11 mouse cellular contexts compared by ENCODE assay signal in the genomic region with DNA sequence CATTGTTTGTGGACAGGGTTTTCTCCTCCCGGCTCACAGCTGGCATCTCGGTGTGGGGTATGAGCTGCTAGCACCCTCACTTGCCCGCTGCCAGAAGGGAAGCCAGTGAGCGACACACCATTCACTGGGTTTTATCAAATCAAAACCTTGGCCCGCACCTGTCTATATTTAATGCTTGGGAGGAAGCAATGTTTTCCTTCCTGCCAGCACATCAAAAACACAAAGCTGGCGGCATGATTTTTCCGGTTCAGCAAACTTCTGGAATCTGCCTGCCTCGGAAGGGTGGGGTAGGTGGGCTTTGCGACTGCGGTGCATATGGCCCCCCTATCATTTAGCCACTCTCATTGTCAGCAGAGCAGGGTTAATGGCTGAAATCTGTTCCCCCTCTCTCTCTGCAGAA.
DNase-seq lines count a peak whose midpoint lies in the region; ATAC-seq and TF ChIP-seq lines count a peak whose summit lies in the region.
"Had no signal": no experiment of that assay in that cellular context is flagged by ENCODE, and none has a peak within 500 bp of the region (broad histone marks: within the 10 kb centered on the region; RNA-seq: fewer than 3 reads in every experiment).

No protein-coding gene starts in this region.

- H3K4me3 ChIP-seq in gastrocnemius, adult 2 months = no peak overlapping the region
- H3K4me3 ChIP-seq in neural tube, embryonic 15.5 days (replicated peaks) = no peak overlapping the region

- H3K27me3 ChIP-seq in neural tube, embryonic 15.5 days (replicated peaks) = 0 out of 2 replicates have a peak, but pooled peaks cover 8% of the 10 kb centered on the region

- no peak for TF ChIP-seq CTCF in gastrocnemius, adult 2 months (IDR thresholded peaks at IDR 0.05)

- H3K9ac ChIP-seq in neural tube, embryonic 15.5 days (replicated peaks) = no peak overlapping the region
- H3K9ac ChIP-seq: liver, embryonic 14.5 days had no signal

- no peaks in the 10 kb centered on the region for H3K36me3 ChIP-seq in neural tube, embryonic 15.5 days

- H3K4me1 ChIP-seq in neural tube, embryonic 15.5 days = peaks cover 17% of the 10 kb centered on the region

- no peak for ATAC-seq in neural tube, embryonic 15.5 days (ENCODE audit: low FRiP score)
- no peak for ATAC-seq in frontal cortex, adult (ENCODE audit: low TSS enrichment)
- no peak for ATAC-seq in erythroblast, adult 5-6 weeks (replicated peaks; ENCODE audit: low FRiP score, poor library complexity, severe bottlenecking)

- H3K27ac ChIP-seq in gastrocnemius, adult 2 months = peak overlapping the region; percentile 41
- no peak overlapping the region; the same call in 1 of the 2 replicates for H3K27ac ChIP-seq in neural tube, embryonic 15.5 days (replicated peaks)
- H3K27ac ChIP-seq: liver, embryonic 14.5 days had no signal

- intact Hi-C loops in gastrocnemius, adult 2 months (cut with DNase I) = no loop called here

- 28% methylated on average over 10 of the region's 10 CpGs for WGBS in neural tube, embryonic 15.5 days

- no peaks in the 10 kb centered on the region for H3K9me3 ChIP-seq in neural tube, embryonic 15.5 days (replicated peaks)

- DNase-seq in gastrocnemius, adult 2 months = no peak
- no peak for DNase-seq in gastrocnemius, adult 18-20 months (ENCODE audit: low spot score)
- peak; percentile 27 for DNase-seq in neural tube, embryonic 10.5 days (ENCODE audit: extremely low spot score, low spot score)
- DNase-seq in kidney, postnatal 36 days = peak; percentile 22 to 35
- DNase-seq in adrenal gland, postnatal 10 days = no peak
- DNase-seq: B cell, adult 2 months; cerebellum, adult 11-12 months had no signal

- no peak overlapping the region for H3K4me2 ChIP-seq in neural tube, embryonic 15.5 days

Comparison
In these comparisons a context has a peak if more than half of its experiments do, and no peak if none do; other contexts are left out.
1. DNase-seq: peak in neural tube, embryonic 10.5 days (single experiment) and kidney, postnatal 36 days (2 of 2); none in gastrocnemius, adult 2 months (single experiment), gastrocnemius, adult 18-20 months (single experiment) and adrenal gland, postnatal 10 days (single experiment).